Mouse (Mus musculus): ENCODE measurements around the gene Sv2a. TPM values are rescaled to one million over a fixed set of nuclear protein-coding genes. Genes with fewer than 3 reads are reported as not detected.
"Not testable (repeated sequence)": the region's sequence is repeated elsewhere in the genome, so short reads cannot be mapped to it uniquely, and the experiment has no call there.

Gene Sv2a
- polyA plus RNA-seq, 1 experiment from 2014 or later: 2.7 TPM

DNA sequence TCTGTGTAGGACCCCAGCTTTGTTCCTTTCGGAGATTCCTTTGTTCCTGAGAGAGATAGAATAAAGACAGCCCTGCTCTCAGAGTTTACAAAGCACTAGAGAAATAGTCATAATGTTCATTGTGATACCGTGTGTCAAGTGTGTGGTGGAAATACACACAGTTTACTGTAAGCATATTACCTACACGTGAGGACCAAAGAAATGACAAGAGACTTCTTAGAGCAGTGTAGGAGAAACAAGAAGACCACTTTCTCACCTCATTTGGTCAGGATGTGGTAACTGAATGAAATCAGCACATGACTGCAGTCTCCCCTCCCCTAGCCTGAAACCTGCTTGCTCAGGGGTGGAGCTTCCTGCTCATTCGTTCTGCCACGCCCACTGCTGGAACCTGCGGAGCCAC lies 17.2 kb downstream of the Sv2a start:
- no peak overlapping the region for H3K9ac ChIP-seq (ENCODE audit: low read length)
- no peak overlapping the region for H3K27ac ChIP-seq (replicated peaks; ENCODE audit: low read depth, low read length)
- H3K4me2 ChIP-seq (ENCODE audit: low read depth, severe bottlenecking): peak overlapping the region; percentile 34
- peaks cover 4% of the 10 kb centered on the region; the same call in 1 of the 2 replicates for H3K4me1 ChIP-seq (ENCODE audit: control insufficient read depth, insufficient read depth, low read length)
- H3K36me3 ChIP-seq (ENCODE audit: control insufficient read depth, insufficient read depth, low read length): no peaks in the 10 kb centered on the region
- DNase-seq (ENCODE audit: low spot score) (no peak), ATAC-seq (ENCODE audit: insufficient number of reproducible peaks, low FRiP score, low TSS enrichment, low read depth) (no peak)
- H3K9me3 ChIP-seq (ENCODE audit: control insufficient read depth, low read length): no peaks in the 10 kb centered on the region
- H3K27me3 ChIP-seq (ENCODE audit: control insufficient read depth, insufficient read depth, low read length): no peaks in the 10 kb centered on the region
- H3K4me3 ChIP-seq (ENCODE audit: low read depth, low read length): no peak overlapping the region
- WGBS: 10% methylated on average over 6 of the region's 6 CpGs

DNA sequence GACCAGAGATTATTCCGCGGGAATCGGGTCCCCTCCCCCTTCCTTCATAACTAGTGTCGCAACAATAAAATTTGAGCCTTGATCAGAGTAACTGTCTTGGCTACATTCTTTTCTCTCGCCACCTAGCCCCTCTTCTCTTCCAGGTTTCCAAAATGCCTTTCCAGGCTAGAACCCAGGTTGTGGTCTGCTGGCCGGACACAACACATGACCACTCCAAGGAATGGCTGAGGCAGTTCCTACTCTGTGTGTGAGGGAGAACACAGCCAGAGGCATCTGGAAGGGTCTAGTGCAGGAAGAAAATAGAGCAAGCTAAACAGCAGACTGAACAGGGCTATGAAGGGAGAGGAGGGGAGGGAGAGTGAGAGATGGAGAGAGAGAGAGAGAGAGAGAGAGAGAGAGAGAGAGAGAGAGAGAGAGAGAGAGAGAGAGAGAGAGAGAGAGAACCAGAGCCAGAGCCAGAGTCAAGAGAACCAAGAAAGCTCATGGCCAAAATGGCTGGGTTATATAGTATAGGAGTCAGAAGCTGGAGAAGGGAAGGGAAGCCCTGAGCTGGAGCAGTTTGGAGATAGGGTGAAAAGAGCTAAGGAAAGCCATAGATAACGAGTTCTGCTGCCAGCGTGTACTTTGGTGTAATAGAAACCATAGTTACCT lies 17.8 kb downstream of the Sv2a start:
- H3K27me3 ChIP-seq (ENCODE audit: control insufficient read depth, insufficient read depth, low read length); H3K36me3 ChIP-seq (ENCODE audit: control insufficient read depth, insufficient read depth, low read length); H3K9ac ChIP-seq (ENCODE audit: low read length); H3K4me2 ChIP-seq (ENCODE audit: low read depth, severe bottlenecking); H3K27ac ChIP-seq (replicated peaks; ENCODE audit: low read depth, low read length); ATAC-seq (ENCODE audit: insufficient number of reproducible peaks, low FRiP score, low TSS enrichment, low read depth); DNase-seq (ENCODE audit: low spot score); H3K9me3 ChIP-seq (ENCODE audit: control insufficient read depth, low read length); H3K4me1 ChIP-seq (ENCODE audit: control insufficient read depth, insufficient read depth, low read length); H3K4me3 ChIP-seq (ENCODE audit: low read depth, low read length): not testable (repeated sequence)
- WGBS: 33% methylated on average over 6 of the region's 8 CpGs

DNA sequence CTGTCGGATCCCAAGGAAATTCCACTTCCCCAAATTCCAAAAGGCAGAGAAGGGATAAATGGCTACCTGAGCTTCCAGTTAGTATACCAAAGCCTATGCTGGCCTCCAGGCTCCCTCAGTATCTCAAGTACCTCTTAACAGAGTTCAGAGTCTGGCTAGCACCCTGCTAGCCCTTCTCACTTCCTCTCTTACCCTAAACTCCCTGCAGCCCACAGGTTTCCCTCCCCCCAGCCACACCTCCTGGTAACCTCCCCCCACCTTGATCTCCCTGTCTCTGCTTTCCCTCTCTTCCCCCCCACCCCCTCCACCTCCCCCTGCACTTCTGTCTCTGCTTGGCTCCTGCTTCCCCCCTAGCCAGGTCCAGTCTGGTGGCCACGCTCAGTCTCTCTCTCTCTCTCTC lies 18.8 kb downstream of the Sv2a start:
- H3K4me3 ChIP-seq (ENCODE audit: low read depth, low read length): no peak overlapping the region
- H3K4me2 ChIP-seq (ENCODE audit: low read depth, severe bottlenecking): no peak overlapping the region
- H3K9ac ChIP-seq (ENCODE audit: low read length): no peak overlapping the region
- DNase-seq (ENCODE audit: low spot score) (no peak), ATAC-seq (ENCODE audit: insufficient number of reproducible peaks, low FRiP score, low TSS enrichment, low read depth) (no peak)
- 61% methylated on average over 2 of the region's 2 CpGs for WGBS
- H3K9me3 ChIP-seq (ENCODE audit: control insufficient read depth, low read length): no peaks in the 10 kb centered on the region
- peaks cover 4% of the 10 kb centered on the region; the same call in 1 of the 2 replicates for H3K4me1 ChIP-seq (ENCODE audit: control insufficient read depth, insufficient read depth, low read length)
- H3K36me3 ChIP-seq (ENCODE audit: control insufficient read depth, insufficient read depth, low read length): no peaks in the 10 kb centered on the region
- no peak overlapping the region for H3K27ac ChIP-seq (replicated peaks; ENCODE audit: low read depth, low read length)
- no peaks in the 10 kb centered on the region for H3K27me3 ChIP-seq (ENCODE audit: control insufficient read depth, insufficient read depth, low read length)

DNA sequence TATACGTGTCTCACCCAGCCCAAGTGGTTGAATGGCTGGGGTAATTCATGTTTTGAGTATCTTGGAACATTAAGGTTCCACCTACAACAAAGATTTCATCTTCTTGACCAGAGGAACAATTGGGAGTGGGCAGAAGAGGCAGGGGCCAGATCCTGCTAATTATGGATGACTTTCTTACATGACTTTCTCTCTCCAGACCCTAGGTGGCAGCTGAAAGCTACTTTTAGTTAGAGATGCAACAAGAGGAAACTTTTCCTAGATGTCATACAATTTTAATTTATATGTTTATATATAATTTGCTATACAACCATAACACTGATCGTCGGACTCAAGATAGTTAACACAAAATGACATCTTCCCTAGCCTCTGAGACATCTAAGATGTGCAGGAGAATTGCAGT lies 26.9 kb downstream of the Sv2a start:
- H3K27me3 ChIP-seq (ENCODE audit: control insufficient read depth, insufficient read depth, low read length): no peaks in the 10 kb centered on the region
- no peak overlapping the region for H3K4me3 ChIP-seq (ENCODE audit: low read depth, low read length)
- no peaks in the 10 kb centered on the region for H3K4me1 ChIP-seq (ENCODE audit: control insufficient read depth, insufficient read depth, low read length)
- no peaks in the 10 kb centered on the region for H3K9me3 ChIP-seq (ENCODE audit: control insufficient read depth, low read length)
- WGBS: 77% methylated on average over 3 of the region's 3 CpGs
- H3K4me2 ChIP-seq (ENCODE audit: low read depth, severe bottlenecking): no peak overlapping the region
- DNase-seq (ENCODE audit: low spot score): no peak
- no peaks in the 10 kb centered on the region for H3K36me3 ChIP-seq (ENCODE audit: control insufficient read depth, insufficient read depth, low read length)
- H3K9ac ChIP-seq (ENCODE audit: low read length): no peak overlapping the region
- ATAC-seq (ENCODE audit: insufficient number of reproducible peaks, low FRiP score, low TSS enrichment, low read depth): no peak
- no peak overlapping the region for H3K27ac ChIP-seq (replicated peaks; ENCODE audit: low read depth, low read length)

DNA sequence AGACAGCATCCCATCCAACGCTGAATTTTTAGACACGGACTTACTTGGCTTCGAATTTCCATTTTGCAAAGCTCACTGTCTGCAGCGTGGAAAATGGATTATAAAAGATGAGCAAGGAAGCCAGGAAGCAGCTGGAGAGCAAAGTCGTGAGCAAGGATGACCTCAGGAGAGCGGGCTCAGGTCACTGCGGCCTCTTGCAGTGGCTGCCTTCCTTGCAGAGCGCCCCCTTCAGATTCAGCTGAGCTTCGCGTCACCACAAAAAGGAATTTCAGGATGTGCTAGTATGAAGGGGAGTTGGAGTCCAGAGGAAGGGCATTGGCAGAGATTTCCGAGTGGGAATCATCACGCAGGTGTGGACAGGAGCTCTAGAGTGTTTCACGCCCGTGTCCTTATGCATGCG lies 28.3 kb downstream of the Sv2a start:
- Histone ChIP-seq H3K9ac (ENCODE audit: low read length) (no peak overlapping the region), H3K9me3 (ENCODE audit: control insufficient read depth, low read length) (no peaks in the 10 kb centered on the region), H3K27me3 (ENCODE audit: control insufficient read depth, insufficient read depth, low read length) (no peaks in the 10 kb centered on the region), H3K36me3 (ENCODE audit: control insufficient read depth, insufficient read depth, low read length) (no peaks in the 10 kb centered on the region), H3K27ac (replicated peaks; ENCODE audit: low read depth, low read length) (no peak overlapping the region), H3K4me1 (ENCODE audit: control insufficient read depth, insufficient read depth, low read length) (no peaks in the 10 kb centered on the region), H3K4me2 (ENCODE audit: low read depth, severe bottlenecking) (no peak overlapping the region), H3K4me3 (ENCODE audit: low read depth, low read length) (no peak overlapping the region)
- 28% methylated on average over 15 of the region's 15 CpGs for WGBS
- DNase-seq (ENCODE audit: low spot score) (peak; percentile 36), ATAC-seq (ENCODE audit: insufficient number of reproducible peaks, low FRiP score, low TSS enrichment, low read depth) (no peak)

DNA sequence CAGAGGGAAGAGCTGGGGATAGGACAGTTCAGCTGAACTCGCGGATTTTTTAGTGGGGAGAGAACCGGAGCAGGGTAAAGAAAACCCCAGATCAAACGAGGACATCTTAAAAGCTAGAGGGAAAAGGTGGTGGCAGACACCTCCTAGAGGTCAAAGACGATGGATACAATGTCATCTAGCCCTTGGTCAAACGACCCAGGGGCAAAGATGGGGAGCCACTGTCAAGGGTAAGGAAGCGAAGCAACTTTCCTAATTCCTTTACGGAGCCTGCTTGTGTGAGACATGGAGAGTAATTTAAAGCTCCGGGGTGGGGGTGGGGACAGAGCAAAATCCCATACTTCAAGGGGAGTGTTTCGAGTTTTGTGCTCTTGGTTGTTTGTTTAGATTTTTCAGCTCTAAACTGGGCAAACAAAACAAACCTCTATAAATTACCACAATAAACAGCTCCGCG lies 38.3 kb downstream of the Sv2a start:
- Histone ChIP-seq H3K9ac (ENCODE audit: low read length) (peak overlapping the region; percentile 47), H3K4me2 (ENCODE audit: low read depth, severe bottlenecking) (peak overlapping the region; percentile 59), H3K4me3 (ENCODE audit: low read depth, low read length) (peak overlapping the region; percentile 61), H3K27me3 (ENCODE audit: control insufficient read depth, insufficient read depth, low read length) (no peaks in the 10 kb centered on the region), H3K27ac (replicated peaks; ENCODE audit: low read depth, low read length) (peak overlapping the region; percentile 98), H3K36me3 (ENCODE audit: control insufficient read depth, insufficient read depth, low read length) (no peaks in the 10 kb centered on the region), H3K4me1 (ENCODE audit: control insufficient read depth, insufficient read depth, low read length) (peaks cover 12% of the 10 kb centered on the region), H3K9me3 (ENCODE audit: control insufficient read depth, low read length) (no peaks in the 10 kb centered on the region)
- WGBS: under 1% methylated on average over 12 of the region's 12 CpGs
- peak; percentile 67 for DNase-seq (ENCODE audit: low spot score)
- ATAC-seq (ENCODE audit: insufficient number of reproducible peaks, low FRiP score, low TSS enrichment, low read depth): peak; percentile 2; the same call in 1 of the 2 replicates

DNA sequence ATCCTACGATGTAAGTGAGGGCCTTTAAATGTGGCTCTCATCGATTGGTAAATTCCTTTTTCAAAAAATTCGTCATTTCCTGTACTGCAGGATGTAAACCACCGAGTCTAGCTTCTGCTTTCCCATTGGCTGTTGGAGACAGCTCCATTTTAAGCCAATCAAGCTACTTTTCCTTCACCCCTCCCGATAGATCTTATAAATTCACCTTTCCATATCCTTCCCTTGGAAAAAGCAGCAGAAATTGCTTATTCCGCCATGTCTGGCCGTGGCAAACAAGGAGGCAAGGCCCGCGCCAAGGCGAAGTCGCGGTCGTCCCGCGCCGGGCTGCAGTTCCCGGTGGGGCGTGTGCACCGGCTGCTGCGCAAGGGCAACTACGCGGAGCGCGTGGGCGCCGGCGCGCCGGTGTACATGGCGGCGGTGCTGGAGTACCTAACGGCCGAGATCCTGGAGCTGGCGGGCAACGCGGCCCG lies 38.7 kb downstream of the Sv2a start, which contains the start of the genes Bola1 and Hist2h2ab:
Gene Bola1 (minus strand): TSS at position 49 of the 470 bp plus-strand sequence.
Gene Hist2h2ab (plus strand): TSS at position 205 of the 470 bp plus-strand sequence.
- Histone ChIP-seq H3K4me2 (ENCODE audit: low read depth, severe bottlenecking) (peak within 1 kb of the TSS; percentile 59), H3K36me3 (ENCODE audit: control insufficient read depth, insufficient read depth, low read length) (no peaks in the 10 kb centered on the region), H3K4me1 (ENCODE audit: control insufficient read depth, insufficient read depth, low read length) (peaks cover 12% of the 10 kb centered on the region), H3K9ac (ENCODE audit: low read length) (peak within 1 kb of the TSS; percentile 93), H3K27me3 (ENCODE audit: control insufficient read depth, insufficient read depth, low read length) (no peaks in the 10 kb centered on the region), H3K9me3 (ENCODE audit: control insufficient read depth, low read length) (no peaks in the 10 kb centered on the region), H3K4me3 (ENCODE audit: low read depth, low read length) (peak within 1 kb of the TSS; percentile 61), H3K27ac (replicated peaks; ENCODE audit: low read depth, low read length) (peak within 1 kb of the TSS; percentile 98)
- DNase-seq (ENCODE audit: low spot score): no peak
- ATAC-seq (ENCODE audit: insufficient number of reproducible peaks, low FRiP score, low TSS enrichment, low read depth): peak; percentile 88
- under 1% methylated on average over 37 of the region's 37 CpGs for WGBS

DNA sequence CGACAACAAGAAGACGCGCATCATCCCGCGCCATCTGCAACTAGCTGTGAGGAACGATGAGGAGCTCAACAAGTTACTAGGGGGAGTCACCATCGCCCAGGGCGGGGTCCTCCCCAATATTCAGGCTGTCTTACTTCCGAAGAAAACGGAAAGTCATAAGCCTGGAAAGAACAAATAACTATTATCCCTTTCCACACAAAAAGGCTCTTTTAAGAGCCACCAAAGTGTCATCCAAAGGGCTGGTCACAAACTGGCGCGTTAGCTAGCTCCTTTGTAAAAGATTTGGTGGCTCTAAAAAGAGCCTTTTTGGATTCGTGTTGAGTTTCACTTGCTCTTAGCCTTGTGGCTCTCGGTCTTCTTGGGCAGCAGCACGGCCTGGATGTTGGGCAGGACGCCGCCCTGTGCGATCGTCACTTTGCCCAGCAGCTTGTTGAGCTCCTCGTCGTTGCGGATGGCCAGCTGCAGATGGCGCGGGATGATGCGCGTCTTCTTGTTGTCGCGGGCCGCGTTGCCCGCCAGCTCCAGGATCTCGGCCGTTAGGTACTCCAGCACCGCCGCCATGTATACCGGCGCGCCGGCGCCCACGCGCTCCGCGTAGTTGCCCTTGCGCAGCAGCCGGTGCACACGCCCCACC lies 39.3 kb downstream of the Sv2a start:
- ATAC-seq (ENCODE audit: insufficient number of reproducible peaks, low FRiP score, low TSS enrichment, low read depth): not testable (repeated sequence)
- peak; percentile 82 for DNase-seq (ENCODE audit: low spot score)

More for the DNA sequence above, 39.3 kb downstream of the Sv2a start:
- Histone ChIP-seq H3K4me3 (ENCODE audit: low read depth, low read length) (peak overlapping the region; percentile 61), H3K27ac (replicated peaks; ENCODE audit: low read depth, low read length) (peak overlapping the region; percentile 98), H3K4me1 (ENCODE audit: control insufficient read depth, insufficient read depth, low read length) (peaks cover 12% of the 10 kb centered on the region), H3K4me2 (ENCODE audit: low read depth, severe bottlenecking) (peak overlapping the region; percentile 59), H3K9ac (ENCODE audit: low read length) (peak overlapping the region; percentile 93)
- H3K9me3 ChIP-seq (ENCODE audit: control insufficient read depth, low read length); H3K27me3 ChIP-seq (ENCODE audit: control insufficient read depth, insufficient read depth, low read length); H3K36me3 ChIP-seq (ENCODE audit: control insufficient read depth, insufficient read depth, low read length): not testable (repeated sequence)
- WGBS: under 1% methylated on average over 26 of the region's 47 CpGs
